Comparison of ENCODE assay signal across 8 mouse cellular contexts in genomic region chr10:127937428-127938010, GRCm38 (mm10). TPM values are rescaled to one million over a fixed set of nuclear protein-coding genes. Genes with fewer than 3 reads are reported as not detected.
DNase-seq lines count a peak whose midpoint lies in the region; ATAC-seq lines count a peak whose summit lies in the region.

No protein-coding gene starts in this region.

- intact Hi-C loops in left cerebral cortex, postnatal 25 days (cut with DNase I) = loop anchor here (2.0 to 5.0 kb wide), 5 partner anchors 65 to 260 kb away; partner anchors contain the start of gene Zbtb39

- H3K9me3 ChIP-seq in midbrain, embryonic 11.5 days (ENCODE audit: control insufficient read depth, low read length) = no peaks in the 10 kb centered on the region
- H3K9me3 ChIP-seq in midbrain, embryonic 15.5 days = no peaks in the 10 kb centered on the region
- H3K9me3 ChIP-seq in neural tube, embryonic 11.5 days (ENCODE audit: control insufficient read depth, low read length) = no peaks in the 10 kb centered on the region

- no peak overlapping the region for H3K4me2 ChIP-seq in midbrain, embryonic 11.5 days
- no peak overlapping the region for H3K4me2 ChIP-seq in midbrain, embryonic 15.5 days
- no peak overlapping the region for H3K4me2 ChIP-seq in neural tube, embryonic 11.5 days (ENCODE audit: low read depth)

- 4% methylated on average over 2 of the region's 2 CpGs for WGBS in midbrain, embryonic 11.5 days
- 2% methylated on average over 2 of the region's 2 CpGs for WGBS in midbrain, embryonic 15.5 days
- 4% methylated on average over 2 of the region's 2 CpGs for WGBS in neural tube, embryonic 11.5 days

- no peak for ATAC-seq in midbrain, embryonic 11.5 days (ENCODE audit: low FRiP score)
- ATAC-seq in midbrain, embryonic 15.5 days (replicated peaks) = no peak
- ATAC-seq in common myeloid progenitor, adult 5-6 weeks (replicated peaks; ENCODE audit: low read depth, poor library complexity, severe bottlenecking) = peak; percentile 64
- no peak for ATAC-seq in neural tube, embryonic 11.5 days (ENCODE audit: insufficient read depth, low FRiP score, low TSS enrichment)

- no peaks in the 10 kb centered on the region for H3K4me1 ChIP-seq in midbrain, embryonic 11.5 days (ENCODE audit: control insufficient read depth, insufficient read depth, low read length)
- H3K4me1 ChIP-seq in midbrain, embryonic 15.5 days = no peaks in the 10 kb centered on the region
- no peaks in the 10 kb centered on the region for H3K4me1 ChIP-seq in neural tube, embryonic 11.5 days (ENCODE audit: control insufficient read depth, insufficient read depth, low read length)

- no peak overlapping the region for H3K4me3 ChIP-seq in midbrain, embryonic 11.5 days (ENCODE audit: low read depth, low read length)
- H3K4me3 ChIP-seq in midbrain, embryonic 15.5 days = no peak overlapping the region
- H3K4me3 ChIP-seq in neural tube, embryonic 11.5 days (ENCODE audit: low read depth, low read length) = no peak overlapping the region

- no peak overlapping the region for H3K9ac ChIP-seq in midbrain, embryonic 11.5 days (ENCODE audit: low read length)
- H3K9ac ChIP-seq in midbrain, embryonic 15.5 days = no peak overlapping the region
- no peak overlapping the region for H3K9ac ChIP-seq in neural tube, embryonic 11.5 days (ENCODE audit: low read length)

- H3K27ac ChIP-seq in midbrain, embryonic 11.5 days (ENCODE audit: low read depth, low read length) = no peak overlapping the region
- no peak overlapping the region for H3K27ac ChIP-seq in midbrain, embryonic 15.5 days
- H3K27ac ChIP-seq in neural tube, embryonic 11.5 days (ENCODE audit: low read depth, low read length) = no peak overlapping the region

- no peaks in the 10 kb centered on the region for H3K36me3 ChIP-seq in midbrain, embryonic 11.5 days (ENCODE audit: control insufficient read depth, insufficient read depth, low read length)
- H3K36me3 ChIP-seq in midbrain, embryonic 15.5 days (replicated peaks) = no peaks in the 10 kb centered on the region
- no peaks in the 10 kb centered on the region for H3K36me3 ChIP-seq in neural tube, embryonic 11.5 days (ENCODE audit: control insufficient read depth, insufficient read depth, low read length)

- DNase-seq in midbrain, embryonic 11.5 days (ENCODE audit: low spot score, missing footprints) = peak; percentile 91
- peak; percentile 60 to 89 for DNase-seq in adrenal gland, adult (ENCODE audit: inconsistent age in 2 of 2, low spot score in 1 of 2)
- DNase-seq in heart, postnatal 4 days = peak; percentile 86
- DNase-seq in left cerebral cortex, postnatal 25 days (ENCODE audit: low spot score in 2 of 2) = peak; percentile 55 to 62
- DNase-seq in neural tube, embryonic 11.5 days (ENCODE audit: low spot score) = peak; percentile 47
- peak; percentile 60 for DNase-seq in yolk sac, embryonic 10.5 days (ENCODE audit: low spot score)

- H3K27me3 ChIP-seq in midbrain, embryonic 11.5 days (ENCODE audit: control insufficient read depth, insufficient read depth, low read length) = no peaks in the 10 kb centered on the region
- H3K27me3 ChIP-seq in midbrain, embryonic 15.5 days (replicated peaks) = no peaks in the 10 kb centered on the region
- H3K27me3 ChIP-seq in neural tube, embryonic 11.5 days (ENCODE audit: control insufficient read depth, insufficient read depth, low read length) = no peaks in the 10 kb centered on the region

RNA-seq across cellular contexts. Expression of gene Sdr9c7, which starts 39.2 kb away (rescaled TPM):
- not detected in 2 replicates for polyA plus RNA-seq in midbrain, embryonic 11.5 days (2014; fragmentation: Nextera tagmentation; extraction: Ambion mirVana)
- polyA plus RNA-seq in midbrain, embryonic 15.5 days (2015; fragmentation: Nextera tagmentation; extraction: Ambion mirVana) = not detected in 2 replicates
- not detected in 2 replicates for total RNA-seq in common myeloid progenitor, adult 5-6 weeks (2017)
- not detected for total RNA-seq in heart, postnatal 4 days (2021)
- total RNA-seq in left cerebral cortex, postnatal 25 days (2021) = not detected
- not detected in 2 replicates for polyA plus RNA-seq in neural tube, embryonic 11.5 days (2014; fragmentation: Nextera tagmentation; extraction: Ambion mirVana)

RNA-seq across cellular contexts. Expression of gene Rdh7, which starts 48.9 kb away (rescaled TPM):
- not detected in 2 replicates for polyA plus RNA-seq in midbrain, embryonic 11.5 days (2014; fragmentation: Nextera tagmentation; extraction: Ambion mirVana)
- polyA plus RNA-seq in midbrain, embryonic 15.5 days (2015; fragmentation: Nextera tagmentation; extraction: Ambion mirVana) = not detected in 2 replicates
- not detected in 2 replicates for total RNA-seq in common myeloid progenitor, adult 5-6 weeks (2017)
- total RNA-seq in heart, postnatal 4 days (2021) = not detected
- total RNA-seq in left cerebral cortex, postnatal 25 days (2021) = not detected
- not detected in 2 replicates for polyA plus RNA-seq in neural tube, embryonic 11.5 days (2014; fragmentation: Nextera tagmentation; extraction: Ambion mirVana)
